Mouse (Mus musculus) spleen, adult 18-20 months (tissue): ENCODE data around the gene Tufm.
A peak's percentile ranks its signal among the peaks of the same experiment; 100 is the strongest.
"Not testable (repeated sequence)": the region's sequence is repeated elsewhere in the genome, so short reads cannot be mapped to it uniquely, and the experiment has no call there.

ENCODE experiments used
- DNase-seq, 2 experiments: peaks; one replicate each; pipeline ENCODE4 v3.0.0; 2022; ENCODE audit warnings: mixed read lengths in 2 of 2

Gene Tufm

DNA sequence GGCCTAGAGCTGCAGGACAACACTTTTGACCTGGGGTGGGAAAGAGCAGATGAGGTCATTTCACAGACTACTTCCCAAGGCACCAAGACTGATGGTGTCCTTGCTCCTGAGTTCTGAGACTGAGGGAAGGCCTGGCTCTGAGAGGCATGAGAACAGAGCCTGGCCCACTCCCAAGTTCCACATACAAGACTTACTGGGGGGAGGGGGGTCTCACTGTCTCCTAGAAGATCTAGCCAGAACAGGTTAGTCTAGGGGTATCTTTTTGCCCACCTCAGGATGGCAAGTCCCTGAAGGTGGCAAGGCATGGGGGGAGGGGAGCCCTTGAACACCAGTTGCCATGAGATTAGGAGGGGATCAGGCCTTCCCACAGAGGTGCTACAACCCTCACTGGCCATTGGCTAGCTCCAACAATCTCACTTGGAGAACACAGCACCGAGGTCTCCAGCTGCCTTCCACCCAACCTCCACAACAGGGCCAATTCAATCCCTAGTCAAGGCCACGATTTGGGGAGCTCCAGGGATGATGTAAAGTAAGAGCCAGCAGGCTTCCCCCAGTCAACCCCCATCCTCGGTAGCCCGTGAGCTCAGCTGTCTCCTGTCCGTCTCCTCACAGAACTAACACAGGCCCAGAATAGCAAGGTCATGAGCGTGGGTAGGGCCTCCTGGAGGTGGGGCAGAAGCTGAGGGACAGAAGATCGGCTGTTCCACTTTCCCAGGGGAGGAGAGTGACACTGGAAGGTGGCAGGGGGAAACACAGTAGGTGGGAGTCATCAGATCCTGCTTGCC, 21.7 kb upstream of the Tufm start:
- no peak for DNase-seq

DNA sequence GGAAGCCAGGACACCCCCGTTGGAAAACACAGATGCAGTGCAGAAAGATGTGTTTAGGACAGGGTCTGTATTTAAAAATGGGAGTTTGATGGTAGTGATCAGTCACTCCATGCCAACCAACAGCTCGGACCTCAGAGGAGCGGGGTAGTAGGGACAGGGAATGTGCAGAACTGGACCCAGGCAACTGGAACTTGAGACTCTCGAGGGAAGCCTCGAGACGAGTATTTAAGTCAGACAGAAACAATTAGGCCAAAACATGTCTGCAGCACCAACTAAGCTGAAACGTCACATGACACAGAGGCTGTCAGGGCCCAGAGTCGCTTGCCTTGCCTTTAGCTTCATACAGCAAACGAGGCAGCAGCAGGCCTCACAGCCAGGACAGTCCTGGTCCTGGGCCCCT, 21.0 kb upstream of the Tufm start:
- no peak for DNase-seq

DNA sequence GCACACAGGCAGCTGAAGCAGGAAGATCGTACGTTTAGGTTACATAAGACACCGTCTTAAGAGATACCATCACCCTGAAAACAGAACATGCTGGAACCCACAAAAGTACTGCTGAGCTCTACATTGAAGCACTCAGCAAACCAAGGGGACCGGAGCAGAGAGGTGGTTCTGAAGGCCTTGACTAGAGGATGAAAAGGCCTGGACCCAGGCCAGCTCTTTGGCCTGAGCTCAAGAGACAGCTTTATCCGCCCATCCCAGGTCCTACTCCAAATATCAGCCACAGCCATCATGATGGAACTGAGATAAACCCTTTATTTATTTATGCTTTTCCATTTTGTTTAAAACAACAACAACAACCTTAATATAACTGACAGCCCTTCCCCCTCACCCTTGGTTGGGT, 20.5 kb upstream of the Tufm start:
- DNase-seq, result no peak

DNA sequence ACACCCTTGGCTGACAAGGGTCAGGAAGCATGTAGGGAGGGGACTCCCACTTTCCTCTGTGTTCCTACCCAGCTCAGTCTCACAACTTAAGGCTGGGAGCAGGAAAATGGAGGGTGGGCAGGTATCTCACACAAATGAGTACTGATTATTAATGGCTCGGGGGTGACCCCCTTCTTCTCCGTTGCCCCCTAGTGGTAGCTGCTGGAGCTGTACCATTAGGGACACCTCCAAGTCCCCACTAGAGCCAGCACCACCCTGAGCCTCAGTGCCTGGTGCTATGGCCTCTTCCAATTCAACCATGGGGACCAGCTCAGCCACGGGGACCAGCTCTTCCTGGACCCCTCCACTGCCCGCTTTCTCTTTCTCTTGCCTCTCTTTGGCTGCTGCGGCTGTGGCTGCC, 19.9 kb upstream of the Tufm start:
- DNase-seq, result peak; percentile 48 to 68

DNA sequence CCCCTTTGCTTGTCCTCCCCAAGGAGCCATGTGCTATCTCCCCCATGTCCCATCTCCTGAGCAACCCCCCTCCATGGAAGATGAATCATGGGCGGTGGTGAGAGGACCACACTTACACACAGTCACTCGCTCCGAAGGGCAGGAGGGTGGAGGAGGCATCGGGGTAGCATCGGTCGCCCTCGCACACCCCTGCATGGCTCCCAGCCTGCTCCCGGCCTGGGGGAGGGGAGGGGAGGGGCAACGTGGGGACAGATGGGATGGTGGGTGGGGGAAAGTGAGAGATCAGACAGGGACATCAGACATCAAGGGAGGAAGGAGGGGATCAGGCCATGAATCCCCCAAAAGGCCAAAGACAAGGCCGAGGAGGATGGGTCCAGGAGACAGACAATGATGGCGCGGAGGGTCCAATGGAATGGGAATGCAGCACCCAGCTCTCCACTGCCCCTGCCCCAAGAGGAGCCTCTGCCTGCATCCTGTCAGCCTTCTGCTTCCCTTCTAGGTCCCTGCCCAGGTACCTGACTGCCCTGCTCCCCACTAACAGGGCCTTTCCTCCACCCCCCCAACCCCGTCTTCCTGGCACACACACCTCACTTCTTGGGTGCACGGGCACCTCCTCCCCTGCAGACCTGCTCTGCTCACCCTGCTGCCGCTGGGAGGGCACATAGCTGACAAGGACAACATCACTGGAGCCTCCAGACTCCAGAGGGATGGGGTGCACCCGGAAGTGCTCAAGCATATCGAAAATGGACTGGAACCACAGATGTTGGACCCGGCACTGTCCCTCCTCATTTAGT, 19.1 kb upstream of the Tufm start:
- peak in 1 of 2 experiments; percentile 5 for DNase-seq

DNA sequence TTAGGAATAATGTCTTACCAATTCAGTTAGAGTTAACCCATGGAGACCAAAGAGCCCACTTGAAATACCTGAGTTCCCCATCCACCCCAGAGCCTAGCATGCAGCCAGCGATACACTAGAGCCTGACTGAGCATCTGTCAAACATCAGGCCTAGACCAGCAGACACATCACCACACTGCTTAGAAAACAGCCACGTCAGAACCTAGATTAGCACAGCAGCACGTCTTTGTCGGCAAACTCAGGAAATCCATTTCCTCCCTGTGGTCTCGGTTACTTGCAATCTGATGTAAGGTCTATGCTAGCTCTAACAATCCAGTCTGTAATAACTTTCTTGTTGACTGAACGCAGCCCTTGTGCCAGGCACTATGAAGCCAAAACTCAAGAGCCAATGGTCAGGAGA, 17.1 kb upstream of the Tufm start:
- DNase-seq, result peak in 1 of 2 experiments; percentile 5

DNA sequence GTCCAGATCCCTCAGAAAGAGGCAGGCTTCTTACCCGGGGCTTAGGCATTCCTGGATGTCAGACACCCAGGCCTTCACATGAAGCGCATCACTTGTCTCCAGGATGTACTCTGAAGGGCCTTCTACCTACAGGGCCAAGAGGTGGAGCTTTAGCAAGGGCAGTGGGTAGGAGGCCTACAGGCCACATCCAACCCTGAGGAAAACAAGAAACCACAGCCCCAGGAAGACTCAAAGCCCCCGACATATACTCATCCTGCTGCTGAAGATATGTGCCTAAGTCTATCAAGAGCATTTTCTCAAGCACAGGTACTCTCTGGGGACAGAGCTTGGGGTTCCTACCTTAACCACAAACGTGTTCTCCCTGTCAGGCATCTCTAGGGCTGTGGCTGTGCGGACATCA, 15.8 kb upstream of the Tufm start:
- no peak for DNase-seq

DNA sequence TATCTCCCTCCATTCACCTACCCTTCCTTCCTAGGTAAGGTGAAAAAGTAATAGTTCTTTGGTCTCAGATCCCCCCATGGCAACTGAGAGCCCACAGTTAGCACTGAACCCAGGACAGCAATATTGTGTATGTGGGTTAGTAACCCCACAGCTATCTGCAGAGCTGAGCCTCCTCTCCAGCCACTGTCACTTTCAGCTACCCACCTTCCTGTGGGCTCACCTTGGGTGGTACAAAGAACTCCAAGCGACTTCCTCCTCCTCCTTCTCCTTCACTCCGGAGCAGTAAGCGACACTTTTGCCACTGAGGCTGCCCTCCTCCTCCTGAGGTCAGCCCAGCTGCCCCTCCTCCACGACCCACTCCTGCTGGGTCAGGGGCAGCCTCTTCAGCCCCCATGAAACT, 15.3 kb upstream of the Tufm start:
- DNase-seq, result no peak

DNA sequence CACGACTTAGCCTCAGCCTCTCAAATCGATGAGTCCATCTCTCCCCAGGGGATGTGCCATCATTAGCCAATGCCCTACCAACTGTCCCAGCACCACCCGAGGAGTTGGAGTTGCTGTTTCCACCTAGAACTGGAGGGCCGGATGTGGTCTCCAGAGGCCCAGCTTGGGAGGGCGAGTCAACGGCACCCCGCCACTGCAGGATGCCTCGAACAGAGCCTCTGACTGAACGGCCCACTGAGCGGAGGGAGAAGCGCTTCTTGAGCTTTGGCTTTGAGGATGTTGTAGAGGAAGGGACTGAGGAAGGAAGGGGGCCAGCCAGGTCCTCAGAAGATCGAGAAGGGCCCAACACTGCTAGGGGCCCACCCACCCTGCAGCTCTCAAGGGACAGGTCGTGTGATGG, 14.9 kb upstream of the Tufm start:
- DNase-seq, result peak; percentile 40 to 48

DNA sequence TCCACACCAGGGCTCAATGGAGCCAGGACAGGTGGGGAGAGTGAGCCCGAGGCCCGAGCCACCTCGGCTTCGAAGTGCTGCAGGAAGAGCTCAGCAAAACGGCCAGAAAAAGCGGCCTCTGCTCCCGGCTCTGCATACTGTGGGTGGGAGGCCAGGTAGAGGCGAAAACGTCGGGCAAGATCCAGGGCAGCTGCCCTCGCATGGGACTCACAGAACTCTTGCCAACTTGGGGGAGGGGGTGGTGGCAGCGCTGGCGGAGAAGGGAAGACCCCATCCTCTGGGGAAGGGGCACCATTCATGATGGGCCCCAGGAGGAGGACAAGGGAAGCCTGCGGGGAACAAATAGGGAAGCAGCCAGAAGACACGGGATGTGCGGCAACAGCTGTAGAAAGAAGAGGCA, 14.4 kb upstream of the Tufm start:
- DNase-seq, result no peak

DNA sequence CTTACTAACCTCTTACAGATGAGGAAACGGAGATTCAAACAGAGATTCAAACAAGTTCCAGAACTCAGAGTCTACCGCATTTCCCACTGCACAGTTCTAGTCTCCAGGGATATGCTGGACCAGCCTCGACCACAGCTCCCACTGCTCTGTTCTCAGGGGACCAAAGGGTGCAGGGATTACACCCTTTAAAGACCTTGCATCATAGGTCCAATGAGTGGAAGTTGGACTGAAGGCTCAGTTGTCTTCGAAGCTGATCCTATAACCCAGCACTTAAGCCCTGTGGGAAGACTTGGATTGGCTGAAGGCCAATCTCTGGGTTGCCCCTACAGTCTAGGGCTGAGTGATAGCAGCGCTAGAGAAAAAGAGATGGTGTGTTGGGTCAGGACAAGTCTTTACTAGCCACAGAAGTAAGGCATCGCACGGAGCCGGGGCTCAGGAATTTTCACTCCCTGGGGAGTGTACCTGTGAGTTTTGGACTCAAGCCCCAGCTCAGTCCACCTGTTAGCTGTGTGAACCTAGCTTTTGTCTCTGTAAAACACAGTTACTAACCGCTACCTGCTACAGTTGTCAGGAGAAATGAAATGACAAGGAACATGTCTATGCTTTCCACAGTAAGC, 13.6 kb upstream of the Tufm start:
- no peak for DNase-seq

DNA sequence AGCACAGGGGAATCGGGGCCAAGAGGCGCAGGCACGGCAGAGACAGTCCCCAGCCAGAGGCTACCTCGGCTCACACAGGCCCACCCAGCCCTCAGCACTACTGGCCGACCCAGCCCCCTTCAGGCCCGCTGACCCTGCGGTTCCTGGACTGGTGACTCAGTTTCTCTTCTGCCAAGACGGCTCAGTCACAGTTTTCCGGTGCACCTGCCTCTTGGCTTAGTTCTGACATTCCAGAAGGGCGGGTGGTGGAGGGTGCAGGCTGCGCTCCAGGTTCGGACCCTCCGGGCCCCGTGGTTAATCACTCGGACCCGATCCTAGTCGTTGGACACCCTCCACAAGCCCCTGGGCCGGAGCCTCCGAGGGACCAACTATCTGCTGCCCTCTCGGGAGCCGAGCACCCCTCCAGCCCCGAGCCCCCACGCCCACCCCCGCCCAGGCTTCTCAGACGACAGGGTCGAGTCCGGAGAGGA, 12.6 kb upstream of the Tufm start:
- DNase-seq, result peak in 1 of 2 experiments; percentile 27

DNA sequence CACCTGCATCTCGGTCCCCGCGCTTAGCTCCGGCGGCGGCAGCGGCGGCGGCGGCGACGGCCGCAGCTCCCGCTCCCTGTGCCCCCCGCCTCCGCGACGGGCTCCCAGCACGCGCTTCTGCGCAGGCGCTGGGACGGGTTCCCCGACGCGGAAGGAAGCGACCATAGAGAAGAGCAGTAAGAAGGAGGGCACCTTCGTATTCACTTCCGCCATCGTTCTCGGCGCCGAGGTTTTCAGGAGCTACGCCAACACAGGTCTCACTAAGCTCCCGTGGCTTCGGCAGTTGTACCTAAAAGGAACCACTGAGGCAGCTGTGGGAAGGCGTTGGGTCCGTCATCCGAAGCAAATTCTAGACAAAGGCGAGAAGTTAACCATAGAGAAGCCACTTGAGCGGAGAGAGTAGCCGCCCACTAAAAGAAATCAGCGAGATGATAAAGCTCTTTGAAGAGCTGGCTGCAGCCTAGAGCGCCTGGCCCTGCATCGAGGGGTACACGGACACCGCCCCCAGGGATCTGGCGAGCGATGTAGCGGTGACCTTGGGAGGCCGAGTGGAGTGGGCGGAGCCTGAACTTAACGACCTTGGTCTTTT, 12.1 kb upstream of the Tufm start, which contains the start of gene Sh2b1:
Sh2b1 (minus strand) TSS at position 432 of the 589 bp plus-strand sequence.
- DNase-seq, result peak; percentile 79 to 81

DNA sequence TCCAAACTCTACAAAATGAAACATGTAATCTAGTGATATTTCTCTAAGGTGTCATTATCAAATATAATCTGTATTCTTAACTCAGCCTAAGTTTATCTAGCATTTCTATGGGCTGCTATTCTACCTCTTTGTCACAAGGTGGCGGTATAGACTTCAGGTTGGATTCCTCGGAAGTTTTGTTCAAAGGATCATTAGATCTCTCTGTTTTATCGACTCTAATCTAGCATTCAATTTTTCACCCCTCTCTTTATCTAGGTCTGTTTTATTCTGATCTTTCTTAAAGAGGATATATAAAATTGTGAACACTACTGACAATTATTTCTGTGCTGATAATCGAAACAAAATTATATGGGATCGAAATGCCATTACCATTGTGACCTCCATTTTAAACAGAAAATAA, 5.5 kb upstream of the Tufm start:
- DNase-seq, result no peak

DNA sequence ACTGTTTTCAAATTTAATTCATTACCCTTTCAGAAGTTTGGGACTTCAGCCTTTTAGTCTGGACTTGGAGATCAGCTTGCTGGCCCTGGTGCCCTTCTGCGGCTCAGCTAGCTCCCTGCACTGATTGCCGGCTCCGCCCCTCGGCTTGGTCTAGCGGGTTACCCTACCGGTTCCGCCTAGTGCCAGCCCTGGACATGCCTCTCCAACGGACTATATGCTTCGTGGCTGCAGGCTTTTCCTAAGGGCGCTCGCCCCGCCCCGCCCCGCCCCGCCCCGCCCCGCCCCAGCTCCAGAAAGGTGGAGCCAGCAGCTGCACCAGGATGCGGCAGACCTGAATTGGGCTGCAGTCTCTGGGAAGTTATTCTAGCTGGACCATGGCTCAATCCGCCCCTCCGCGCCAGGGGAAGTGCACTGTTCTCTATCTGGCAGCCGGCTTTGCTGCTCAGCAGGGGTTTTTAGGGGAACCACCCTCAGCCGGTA, 4.7 kb upstream of the Tufm start:
- peak; percentile 64 to 68 for DNase-seq

DNA sequence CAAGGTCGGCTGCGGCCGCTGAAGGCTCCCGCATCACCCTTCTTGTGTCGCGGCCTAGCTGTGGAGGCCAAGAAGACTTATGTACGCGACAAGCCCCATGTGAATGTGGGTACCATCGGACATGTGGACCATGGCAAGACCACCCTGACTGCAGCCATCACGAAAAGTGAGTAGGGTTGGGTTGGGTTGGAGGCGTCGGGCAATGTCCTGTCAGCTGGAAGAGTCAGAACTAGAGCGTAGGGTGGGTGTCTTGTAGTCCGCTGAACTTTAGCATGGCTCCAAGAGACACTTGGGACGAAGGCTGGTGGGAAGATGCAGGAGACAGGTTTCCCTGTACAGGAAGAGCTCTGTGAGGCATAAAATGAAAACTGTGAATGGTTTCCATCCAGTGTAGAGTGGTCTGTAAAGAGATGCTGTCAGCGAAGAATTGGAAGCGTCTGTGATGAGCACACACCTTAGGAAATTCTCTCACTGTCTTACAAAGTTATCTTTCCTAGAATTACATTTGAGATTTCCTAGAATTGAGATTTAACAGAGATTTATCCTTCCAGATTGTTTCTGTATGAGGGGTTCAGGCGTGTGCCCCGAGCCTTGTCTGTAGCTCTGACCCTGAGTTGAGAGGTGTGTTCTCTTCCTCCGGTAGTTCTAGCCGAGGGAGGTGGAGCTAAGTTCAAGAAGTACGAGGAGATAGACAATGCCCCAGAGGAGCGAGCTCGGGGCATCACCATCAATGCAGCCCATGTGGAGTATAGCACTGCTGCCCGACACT, 640 bp downstream of the Tufm start:
- DNase-seq, result not testable (repeated sequence)

DNA sequence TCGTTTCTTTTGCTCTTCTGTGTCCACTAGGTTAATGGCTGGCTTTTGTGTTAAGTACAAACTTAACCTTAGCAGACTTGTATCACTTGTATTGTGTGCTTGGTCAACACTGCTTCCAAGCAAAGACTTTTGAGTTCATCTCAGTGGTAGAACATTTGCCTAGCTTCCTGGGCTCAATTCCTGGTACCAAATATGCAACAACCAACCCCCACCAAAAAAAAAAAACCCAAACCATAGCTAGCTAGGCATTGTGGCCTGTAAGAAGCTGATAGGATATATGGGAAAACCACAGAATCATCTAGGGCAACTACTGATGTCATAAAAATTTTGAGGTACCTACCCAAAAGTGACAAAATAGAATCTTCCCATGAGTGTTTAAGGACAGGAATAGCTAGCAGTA, 3.8 kb downstream of the Tufm start:
- no peak for DNase-seq

DNA sequence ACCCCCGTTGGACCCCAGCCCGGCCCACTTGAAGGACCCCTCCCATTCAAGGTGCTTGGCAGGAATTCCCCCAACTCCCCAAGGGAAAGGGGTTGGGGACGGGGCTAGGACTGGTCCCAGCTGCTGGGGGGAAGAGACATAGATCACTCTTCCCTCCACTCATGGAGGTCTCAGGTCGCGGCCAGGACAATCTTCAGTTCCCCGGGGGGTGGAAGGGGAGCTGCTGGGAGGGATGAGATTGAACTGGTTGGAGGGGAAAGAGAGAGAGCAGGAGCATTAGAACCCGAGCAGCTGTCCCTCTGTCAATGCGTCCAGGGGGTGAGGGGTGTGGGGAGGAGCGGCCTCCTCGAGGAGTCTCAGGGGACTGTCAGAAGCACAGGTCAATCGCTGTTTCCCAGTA, 4.8 kb downstream of the Tufm start:
- DNase-seq, result no peak

DNA sequence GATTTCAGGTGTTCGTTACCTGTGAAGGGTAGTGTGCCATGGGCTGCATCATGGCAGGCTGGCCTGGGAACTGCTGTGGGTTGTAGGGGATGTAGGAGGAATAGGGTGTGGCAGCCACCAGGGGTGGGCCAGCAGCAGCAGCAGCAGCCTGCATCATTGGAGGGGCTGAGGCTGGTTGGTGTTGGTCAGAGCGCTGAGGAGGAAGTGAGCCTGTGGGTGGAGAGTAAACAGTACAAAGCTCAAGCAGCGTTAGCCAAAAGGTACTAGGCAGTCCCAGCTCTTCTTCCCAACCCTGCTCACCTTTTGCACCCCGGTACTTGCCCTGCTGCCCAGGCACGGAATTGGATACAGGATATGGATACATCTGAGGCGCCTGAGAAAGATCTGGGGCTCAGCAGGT, 7.0 kb downstream of the Tufm start:
- DNase-seq, result no peak

DNA sequence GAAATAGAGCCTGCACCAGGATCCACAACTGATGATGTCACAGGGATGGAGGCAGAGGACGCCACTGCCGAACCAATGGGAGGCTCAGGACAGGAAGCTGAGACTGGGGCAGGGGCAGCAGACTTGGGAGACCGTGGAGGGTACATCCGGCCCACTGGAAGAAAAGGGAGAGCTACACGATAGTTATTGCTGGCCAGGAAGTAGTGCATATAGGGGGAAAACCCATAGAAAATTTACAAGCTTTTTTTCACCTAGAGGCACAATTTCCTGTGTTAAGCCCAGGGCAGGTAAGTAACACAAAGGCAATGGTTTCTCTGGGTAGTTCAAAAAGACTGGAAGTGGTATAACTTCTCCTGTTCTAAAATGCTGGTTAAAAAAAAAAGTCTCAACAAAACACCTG, 9.3 kb downstream of the Tufm start:
- no peak for DNase-seq

DNA sequence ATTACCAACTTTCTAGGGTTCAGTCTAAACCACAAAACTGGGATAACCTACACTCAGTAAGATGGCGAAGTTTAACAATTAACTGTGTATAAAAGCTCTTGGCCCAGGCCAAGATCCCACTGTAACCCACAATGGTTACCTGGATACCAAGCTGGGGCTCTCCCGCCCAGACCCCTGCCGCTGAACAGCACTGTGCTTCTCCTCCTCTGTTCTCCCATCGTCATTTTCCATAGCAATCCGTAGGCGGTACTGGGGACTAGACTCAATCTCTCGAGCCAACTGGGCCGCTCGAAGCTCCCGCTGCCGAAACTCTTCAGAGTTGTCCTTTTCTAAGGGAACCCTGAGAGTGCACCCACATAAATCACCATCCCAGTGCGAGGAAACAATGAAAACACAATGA, 10.8 kb downstream of the Tufm start:
- no peak for DNase-seq

DNA sequence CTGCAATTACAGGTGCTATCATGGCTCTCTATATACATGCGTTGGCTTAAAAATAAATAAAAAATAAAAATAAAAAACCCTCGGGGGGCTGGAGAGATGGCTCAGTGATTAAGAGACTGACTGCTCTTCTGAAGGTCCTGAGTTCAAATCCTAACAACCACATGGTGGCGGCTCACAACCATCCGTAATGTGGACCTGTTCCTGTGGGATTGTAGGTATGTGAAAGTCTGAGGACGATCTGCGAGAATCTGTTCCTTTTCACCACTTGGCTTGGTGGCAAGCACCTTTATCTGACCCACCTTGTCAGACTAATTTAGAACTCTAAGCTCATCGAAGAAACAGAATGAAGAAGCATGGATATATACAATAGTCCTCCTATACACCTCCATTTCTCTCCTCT, 12.3 kb downstream of the Tufm start:
- DNase-seq, result no peak

DNA sequence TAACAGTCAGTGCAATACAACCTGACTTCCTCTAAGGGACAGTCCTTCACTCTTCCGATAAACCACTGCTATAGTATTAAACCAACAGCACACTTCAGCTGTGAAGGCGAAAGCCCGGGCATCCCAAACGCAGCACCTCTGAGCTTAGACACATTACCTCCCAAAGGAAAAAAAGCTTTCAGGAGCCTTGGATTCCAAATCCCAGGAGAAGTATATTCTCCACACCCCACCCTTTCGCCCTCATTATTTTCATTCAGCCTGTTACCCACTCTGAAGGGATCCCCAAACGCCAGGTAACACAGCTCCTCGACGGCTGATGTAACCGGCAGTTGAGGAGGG, 14.5 kb downstream of the Tufm start:
- DNase-seq, result no peak
